Mouse (Mus musculus) brain, adult 10 weeks (tissue): ENCODE measurements around the gene Cpn2. TPM values are rescaled to one million over a fixed set of nuclear protein-coding genes. Genes with fewer than 3 reads are reported as not detected.

Source experiments
- polyA plus RNA-seq: library from polyadenylated mRNA; stranded (reverse); fragments of 350-450 nt; fragmentation: Illumina TruSeq; extraction: RNeasy Lipid Tissue Mini Kit (QIAGEN cat#74804); gene quantifications from one replicate; pipeline ENCODE4 v1.2.3, GENCODE M21; 2015; ENCODE audit warnings: low read depth, low replicate concordance

Cpn2 gene
- polyA plus RNA-seq, result not detected

GRCm38 (mm10) chr16:30267359-30267758, at the start of gene Cpn2:
TSS of gene Cpn2 (minus strand) at chr16:30267499.

GRCm38 (mm10) chr16:30310647-30311046, 43.3 kb upstream of the Cpn2 start, which contains the start of gene Gp5:
TSS of gene Gp5 (minus strand) at chr16:30310779.

GRCm38 (mm10) chr16:30282844-30283495, 15.7 kb upstream of the Cpn2 start, which contains the start of gene Lrrc15:
TSS of gene Lrrc15 (minus strand) at chr16:30283256.

Other genes with a start within 250 kb of the Cpn2 start
- gene Hes1, start 203.1 kb downstream of the Cpn2 start, polyA plus RNA-seq, result 13.8 TPM
- gene Lrrc15, start 15.8 kb upstream of the Cpn2 start, polyA plus RNA-seq, result not detected
- 0.67 TPM for gene Gp5, start 43.3 kb upstream of the Cpn2 start, polyA plus RNA-seq
- gene Atp13a3, start 138.5 kb upstream of the Cpn2 start, polyA plus RNA-seq, result 27.3 TPM